Mouse (Mus musculus) hindbrain, embryonic 13.5 days (tissue): ENCODE measurements at regions not wholly inside any gene's neighbourhood (a gene's known extent, or its start where the extent isn't known, plus 50 kb on each side); places are given as distances from the start of the nearest gene placed in this dataset.

Experiments used
- ATAC-seq: fragments of 200-750 bp; cut with Nextera tagmentation; 2 replicates; pipeline ENCODE4 v1.8.0; 2017; ENCODE audit warnings: moderate TSS enrichment; ENCODE audit not compliant: low FRiP score
- H3K27ac ChIP-seq: fragments of 300-500 bp; sonication (generic); 2 replicates; pipeline ENCODE4 v1.5.1; 2015; ENCODE audit warnings: inconsistent platforms, mild to moderate bottlenecking, moderate library complexity
- H3K27me3 ChIP-seq: fragments of 300-500 bp; sonication (generic); 2 replicates; pipeline ENCODE4 v1.6.1; 2015; ENCODE audit warnings: mild to moderate bottlenecking, inconsistent platforms
- H3K36me3 ChIP-seq: fragments of 300-500 bp; sonication (generic); 2 replicates; pipeline ENCODE4 v1.6.1; 2015; ENCODE audit warnings: mild to moderate bottlenecking, inconsistent platforms
- H3K4me1 ChIP-seq: fragments of 300-500 bp; sonication (generic); replicated peaks from 2 replicates; pipeline ENCODE4 v1.6.1; 2015; ENCODE audit warnings: inconsistent platforms
- H3K4me2 ChIP-seq: fragments of 300-500 bp; sonication (generic); 2 replicates; pipeline ENCODE4 v1.6.1; 2015; ENCODE audit warnings: inconsistent platforms, mild to moderate bottlenecking, moderate library complexity
- H3K4me3 ChIP-seq: fragments of 300-500 bp; sonication (generic); 2 replicates; pipeline ENCODE4 v1.5.1; 2015; ENCODE audit warnings: mild to moderate bottlenecking, inconsistent platforms
- H3K9ac ChIP-seq: fragments of 300-500 bp; sonication (generic); 2 replicates; pipeline ENCODE4 v1.6.1; 2015; ENCODE audit warnings: mild to moderate bottlenecking, inconsistent platforms
- H3K9me3 ChIP-seq: fragments of 300-500 bp; sonication (generic); 2 replicates; pipeline ENCODE4 v1.6.1; 2016; ENCODE audit warnings: inconsistent platforms
- WGBS: fragments of 180-500 bp; shearing (Covaris S2); methylation state at CpG from one replicate; pipeline ENCODE4 v1.1.7; 2015; 5-methylcytosine and 5-hydroxymethylcytosine counted together

DNA sequence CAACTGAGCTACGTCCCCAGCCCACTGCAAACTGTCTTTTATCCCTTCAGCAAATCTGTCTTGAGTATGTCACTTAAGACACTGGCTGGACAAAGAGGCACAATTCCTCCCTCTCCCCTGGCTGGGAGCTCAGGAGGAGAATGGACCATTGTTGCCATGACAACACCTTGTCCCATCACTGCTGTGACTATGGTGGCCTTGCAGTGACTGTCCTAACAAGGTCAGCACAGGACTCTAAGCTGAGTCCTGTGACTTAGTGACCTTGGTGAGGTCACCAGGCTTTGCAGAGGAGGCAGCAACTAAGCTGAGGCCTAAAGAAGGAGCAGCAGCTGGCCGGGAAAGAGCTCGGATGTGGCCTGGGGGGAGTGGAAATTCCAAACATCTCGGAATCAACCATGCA is 70.0 kb upstream of the Aldh1b1 start:
- Histone ChIP-seq H3K9me3 (no peaks in the 10 kb centered on the region), H3K9ac (no peak overlapping the region), H3K36me3 (no peaks in the 10 kb centered on the region), H3K4me1 (peaks cover 63% of the 10 kb centered on the region), H3K4me2 (no peak overlapping the region), H3K4me3 (no peak overlapping the region), H3K27ac (no peak overlapping the region), H3K27me3 (0 out of 2 replicates have a peak, but pooled peaks cover 5% of the 10 kb centered on the region)
- no peak for ATAC-seq
- WGBS, result 17% methylated on average over 4 of the region's 4 CpGs

GRCm38 (mm10) chr4:45727915-45728314 is 70.9 kb upstream of the Aldh1b1 start:
- no peak for ATAC-seq
- Histone ChIP-seq H3K4me3 (no peak overlapping the region), H3K4me1 (peaks cover 71% of the 10 kb centered on the region), H3K4me2 (no peak overlapping the region), H3K9ac (no peak overlapping the region), H3K9me3 (no peaks in the 10 kb centered on the region), H3K27ac (peak overlapping the region; percentile 50; the same call in 1 of the 2 replicates), H3K36me3 (no peaks in the 10 kb centered on the region), H3K27me3 (0 out of 2 replicates have a peak, but pooled peaks cover 5% of the 10 kb centered on the region)
- WGBS, result 56% methylated on average over 5 of the region's 5 CpGs

GRCm38 (mm10) chr4:45727474-45727873 is 71.3 kb upstream of the Aldh1b1 start:
- no peak for ATAC-seq
- Histone ChIP-seq H3K9me3 (no peaks in the 10 kb centered on the region), H3K27me3 (0 out of 2 replicates have a peak, but pooled peaks cover 5% of the 10 kb centered on the region), H3K36me3 (no peaks in the 10 kb centered on the region), H3K4me3 (no peak overlapping the region), H3K27ac (peak overlapping the region; percentile 50), H3K4me2 (no peak overlapping the region), H3K9ac (no peak overlapping the region), H3K4me1 (peaks cover 71% of the 10 kb centered on the region)
- WGBS, result 19% methylated on average over 9 of the region's 9 CpGs

GRCm38 (mm10) chr4:45726783-45727182 is 72.0 kb upstream of the Aldh1b1 start:
- Histone ChIP-seq H3K4me2 (no peak overlapping the region), H3K9ac (no peak overlapping the region), H3K27ac (no peak overlapping the region), H3K36me3 (no peaks in the 10 kb centered on the region), H3K4me1 (peaks cover 71% of the 10 kb centered on the region), H3K9me3 (no peaks in the 10 kb centered on the region), H3K27me3 (0 out of 2 replicates have a peak, but pooled peaks cover 5% of the 10 kb centered on the region), H3K4me3 (no peak overlapping the region)
- no peak for ATAC-seq
- 93% methylated on average over 5 of the region's 5 CpGs for WGBS

- Histone ChIP-seq H3K4me1 (peaks cover 61% of the 10 kb centered on the region), H3K36me3 (no peaks in the 10 kb centered on the region), H3K9ac (no peak overlapping the region), H3K27ac (0 out of 2 replicates have a peak overlapping the region, but pooled peaks have one; percentile 81), H3K9me3 (no peaks in the 10 kb centered on the region), H3K4me2 (no peak overlapping the region), H3K27me3 (0 out of 2 replicates have a peak, but pooled peaks cover 5% of the 10 kb centered on the region), H3K4me3 (no peak overlapping the region)
- 78% methylated on average over 16 of the region's 16 CpGs for WGBS
- ATAC-seq, result no peak
These were observed 73.5 kb upstream of the Aldh1b1 start for GRCm38 (mm10) chr4:45725055-45725910.

DNA sequence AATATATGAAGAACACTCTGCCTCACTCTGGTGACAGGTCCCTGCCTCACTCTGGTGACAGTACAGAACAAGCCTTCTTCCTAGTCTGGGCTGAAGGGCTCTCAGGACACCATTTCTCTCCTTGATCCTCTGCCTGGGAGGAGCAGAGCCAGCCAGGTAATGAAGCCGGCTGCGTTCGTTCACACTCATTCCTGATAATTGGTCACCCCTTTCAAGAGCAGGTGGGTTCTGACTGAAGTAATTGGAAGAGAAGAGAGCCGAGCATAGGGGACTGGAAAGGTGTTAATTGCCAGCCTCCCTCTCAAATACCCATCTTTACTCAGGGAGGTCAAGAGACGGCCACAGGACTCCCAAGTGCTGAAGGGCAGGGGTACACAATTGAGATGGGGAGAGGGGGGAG is 78.5 kb upstream of the Aldh1b1 start:
- no peaks in the 10 kb centered on the region for H3K9me3 ChIP-seq
- no peak overlapping the region for H3K27ac ChIP-seq
- no peak overlapping the region for H3K4me3 ChIP-seq
- 51% methylated on average over 5 of the region's 5 CpGs for WGBS
- peaks cover 29% of the 10 kb centered on the region for H3K4me1 ChIP-seq
- no peak overlapping the region for H3K4me2 ChIP-seq
- no peaks in the 10 kb centered on the region for H3K36me3 ChIP-seq
- no peak for ATAC-seq
- no peak overlapping the region for H3K9ac ChIP-seq
- 0 out of 2 replicates have a peak, but pooled peaks cover 5% of the 10 kb centered on the region for H3K27me3 ChIP-seq

DNA sequence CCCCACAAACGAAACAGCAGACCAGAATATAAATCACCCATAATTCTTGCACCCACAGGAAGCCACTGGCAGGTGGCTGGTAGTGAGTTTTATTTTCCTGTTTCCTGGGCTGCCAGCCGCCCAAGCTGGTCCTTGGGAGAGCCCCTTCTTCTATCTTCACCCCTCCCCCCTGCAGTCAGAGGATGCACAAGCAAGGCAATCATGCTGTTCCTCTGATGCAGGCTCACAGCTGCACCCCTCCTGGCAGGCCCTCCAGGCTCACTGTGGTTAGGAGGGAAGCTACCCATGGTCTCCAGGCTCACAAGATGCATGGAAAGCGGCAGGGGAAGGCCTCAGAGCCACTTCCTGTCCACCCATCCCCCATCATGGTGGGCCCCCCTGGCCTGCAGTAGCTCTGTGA is 79.3 kb upstream of the Aldh1b1 start:
- H3K36me3 ChIP-seq, result no peaks in the 10 kb centered on the region
- no peak overlapping the region for H3K4me2 ChIP-seq
- H3K27ac ChIP-seq, result no peak overlapping the region
- 65% methylated on average over 3 of the region's 3 CpGs for WGBS
- H3K9me3 ChIP-seq, result no peaks in the 10 kb centered on the region
- no peak overlapping the region for H3K4me3 ChIP-seq
- ATAC-seq, result no peak
- 0 out of 2 replicates have a peak overlapping the region, but pooled peaks have one; percentile 20 for H3K9ac ChIP-seq
- peaks cover 24% of the 10 kb centered on the region for H3K4me1 ChIP-seq
- 0 out of 2 replicates have a peak, but pooled peaks cover under 1% of the 10 kb centered on the region for H3K27me3 ChIP-seq

GRCm38 (mm10) chr4:45715878-45716277 is 82.9 kb upstream of the Aldh1b1 start:
- no peak overlapping the region for H3K9ac ChIP-seq
- no peaks in the 10 kb centered on the region for H3K36me3 ChIP-seq
- ATAC-seq, result no peak
- no peaks in the 10 kb centered on the region for H3K9me3 ChIP-seq
- H3K27me3 ChIP-seq, result 0 out of 2 replicates have a peak, but pooled peaks cover 3% of the 10 kb centered on the region
- no peak overlapping the region for H3K4me2 ChIP-seq
- WGBS, result 86% methylated on average over 1 of the region's 1 CpGs
- no peak overlapping the region for H3K27ac ChIP-seq
- peaks cover 27% of the 10 kb centered on the region for H3K4me1 ChIP-seq
- no peak overlapping the region for H3K4me3 ChIP-seq

- 10% methylated on average over 10 of the region's 10 CpGs for WGBS
- Histone ChIP-seq H3K4me1 (peaks cover 21% of the 10 kb centered on the region), H3K9ac (no peak overlapping the region), H3K36me3 (no peaks in the 10 kb centered on the region), H3K27ac (peak overlapping the region; percentile 75), H3K4me3 (no peak overlapping the region), H3K9me3 (no peaks in the 10 kb centered on the region), H3K4me2 (no peak overlapping the region), H3K27me3 (0 out of 2 replicates have a peak, but pooled peaks cover 6% of the 10 kb centered on the region)
- ATAC-seq, result peak; percentile 95
These were observed 84.8 kb upstream of the Aldh1b1 start for GRCm38 (mm10) chr4:45713837-45714508.

DNA sequence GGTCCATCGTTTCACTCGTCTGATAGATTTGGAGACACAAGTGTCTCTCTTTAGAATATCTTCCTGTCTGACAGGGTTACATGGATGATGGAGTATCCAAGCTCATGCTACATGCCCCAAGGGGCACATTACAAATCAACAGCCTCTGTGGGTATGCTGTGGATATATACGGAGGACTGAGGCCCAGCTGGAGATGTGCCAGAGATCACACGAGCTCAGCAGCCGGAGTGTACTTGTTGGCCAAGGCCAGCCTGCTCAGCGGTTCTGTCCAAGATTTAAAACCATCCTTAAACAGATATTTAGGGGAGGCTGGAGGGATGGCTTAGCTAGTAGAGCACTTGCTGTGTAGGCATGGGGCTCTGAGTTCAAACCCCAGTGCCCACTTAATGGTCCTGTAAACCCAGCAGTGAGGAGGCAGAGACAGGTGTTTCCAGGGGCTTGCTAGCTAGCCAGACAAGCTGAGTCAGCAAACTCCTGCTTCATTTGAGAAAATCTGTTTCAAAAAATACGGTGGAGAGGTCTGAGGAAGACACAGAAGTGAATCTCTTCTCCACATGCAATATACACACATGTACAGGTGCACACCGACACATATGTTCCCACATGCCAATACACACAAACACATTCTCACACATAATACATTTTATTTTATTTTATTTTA is 85.6 kb upstream of the Aldh1b1 start:
- Histone ChIP-seq H3K36me3 (no peaks in the 10 kb centered on the region), H3K4me1 (peaks cover 21% of the 10 kb centered on the region), H3K27ac (peak overlapping the region; percentile 75), H3K4me2 (no peak overlapping the region), H3K27me3 (0 out of 2 replicates have a peak, but pooled peaks cover 11% of the 10 kb centered on the region), H3K9ac (no peak overlapping the region), H3K9me3 (no peaks in the 10 kb centered on the region), H3K4me3 (no peak overlapping the region)
- no peak for ATAC-seq
- 34% methylated on average over 8 of the region's 8 CpGs for WGBS

GRCm38 (mm10) chr4:45703997-45704396 is 94.8 kb upstream of the Aldh1b1 start:
- WGBS, result 54% methylated on average over 7 of the region's 7 CpGs
- no peak overlapping the region for H3K9ac ChIP-seq
- peaks cover 7% of the 10 kb centered on the region; the same call in 1 of the 2 replicates for H3K4me1 ChIP-seq
- H3K4me3 ChIP-seq, result no peak overlapping the region
- no peaks in the 10 kb centered on the region for H3K36me3 ChIP-seq
- ATAC-seq, result no peak
- H3K27ac ChIP-seq, result no peak overlapping the region
- peaks cover 7% of the 10 kb centered on the region; the same call in 1 of the 2 replicates for H3K27me3 ChIP-seq
- no peak overlapping the region for H3K4me2 ChIP-seq
- H3K9me3 ChIP-seq, result no peaks in the 10 kb centered on the region

DNA sequence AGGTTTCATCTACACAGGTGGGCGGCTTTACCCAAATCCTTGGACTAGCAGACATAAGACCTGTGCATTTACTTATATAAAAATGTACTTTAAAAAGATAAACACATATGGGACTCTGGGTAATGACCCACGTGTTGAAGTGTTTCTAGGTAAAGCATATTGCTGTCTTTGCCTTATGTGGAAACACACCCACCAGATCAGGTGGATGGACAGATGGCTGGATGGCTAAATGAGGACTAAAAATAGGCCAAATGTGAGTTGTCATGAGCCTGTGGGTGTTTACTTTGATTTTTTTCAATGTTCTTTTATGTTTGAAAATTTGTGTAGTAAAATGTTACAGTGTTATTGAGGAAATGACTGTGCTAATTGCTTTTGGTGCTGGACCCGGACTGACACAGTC is 99.2 kb upstream of the Aldh1b1 start:
- no peak for ATAC-seq
- H3K27me3 ChIP-seq, result peaks cover 2% of the 10 kb centered on the region; the same call in 1 of the 2 replicates
- no peaks in the 10 kb centered on the region for H3K9me3 ChIP-seq
- no peaks in the 10 kb centered on the region for H3K36me3 ChIP-seq
- no peak overlapping the region for H3K4me2 ChIP-seq
- no peak overlapping the region for H3K9ac ChIP-seq
- H3K4me3 ChIP-seq, result no peak overlapping the region
- H3K27ac ChIP-seq, result no peak overlapping the region
- peaks cover 7% of the 10 kb centered on the region; the same call in 1 of the 2 replicates for H3K4me1 ChIP-seq
- WGBS, result 73% methylated on average over 3 of the region's 3 CpGs
